Mouse (Mus musculus) gastrocnemius, adult 2 months (tissue): ENCODE measurements around the gene Lax1. TPM values are rescaled to one million over a fixed set of nuclear protein-coding genes. Genes with fewer than 3 reads are reported as not detected.

Experiments used
- DNase-seq: peaks from one replicate; pipeline ENCODE4 v3.0.0; 2022
- H3K27ac ChIP-seq: fragments of 200-600 bp; 2 replicates; pipeline ENCODE4 v1.8.1; 2022; ENCODE audit warnings: mild to moderate bottlenecking
- H3K4me3 ChIP-seq: fragments of 200-600 bp; 2 replicates; pipeline ENCODE4 v1.8.1; 2022; ENCODE audit warnings: mild to moderate bottlenecking, moderate library complexity
- CTCF ChIP-seq: fragments of 200-600 bp; IDR thresholded peaks from 2 replicates; pipeline ENCODE4 v1.8.1; 2022; ENCODE audit warnings: antibody characterized with exemption, mild to moderate bottlenecking, moderate library complexity
- intact Hi-C: fragments of 180-260 bp; cut with DNase I; formaldehyde crosslinking; loops from one replicate; pipeline ENCODE4 v1.15.1; 2025
- long read RNA-seq, 2 experiments: library from polyadenylated mRNA; stranded (forward); transcript quantifications; one replicate each; pipeline ENCODE4 v2.0.0; 2021
- total RNA-seq, 2 experiments: library from RNA; stranded (reverse); gene quantifications; 2 replicates each; pipeline ENCODE4 v1.2.3; 2021

Lax1 gene
- not detected for total RNA-seq
- long read RNA-seq, experiment 1 = 0 reads
- long read RNA-seq, experiment 2 = 0 reads

GRCm38 (mm10) chr1:133689897-133690296 lies at the start of gene Lax1:
TSS of gene Lax1 (minus strand) at chr1:133690108.
- no peak within 1 kb of the TSS for H3K27ac ChIP-seq
- intact Hi-C loops = no loop called here
- H3K4me3 ChIP-seq = no peak within 1 kb of the TSS
- no peak for DNase-seq
- no peak for TF ChIP-seq CTCF

- no peak overlapping the region for H3K27ac ChIP-seq
- no peak overlapping the region for H3K4me3 ChIP-seq
- no peak for DNase-seq
- no peak for TF ChIP-seq CTCF
- intact Hi-C loops = loop anchor here (1.0 to 5.0 kb wide), 2 partner anchors 160 to 311 kb away; no protein-coding TSS in a partner anchor
Measured at GRCm38 (mm10) chr1:133736664-133737063, 46.8 kb upstream of the Lax1 start.

GRCm38 (mm10) chr1:133735995-133736652 lies 46.2 kb upstream of the Lax1 start:
- H3K27ac ChIP-seq = no peak overlapping the region
- H3K4me3 ChIP-seq = no peak overlapping the region
- DNase-seq = peak; percentile 64
- TF ChIP-seq CTCF = peak; percentile 92
- intact Hi-C loops = loop anchor here (1.0 to 5.0 kb wide), 2 partner anchors 160 to 311 kb away; no protein-coding TSS in a partner anchor

- TF ChIP-seq CTCF = no peak
- intact Hi-C loops = no loop called here
- Histone ChIP-seq H3K4me3 (no peak overlapping the region), H3K27ac (no peak overlapping the region)
- no peak for DNase-seq
Measured at GRCm38 (mm10) chr1:133732814-133733213, 42.9 kb upstream of the Lax1 start.

- no peak overlapping the region for H3K4me3 ChIP-seq
- intact Hi-C loops = no loop called here
- TF ChIP-seq CTCF = no peak
- DNase-seq = no peak
- no peak overlapping the region for H3K27ac ChIP-seq
Measured at GRCm38 (mm10) chr1:133728339-133728738, 38.4 kb upstream of the Lax1 start.

- Histone ChIP-seq H3K27ac (no peak overlapping the region), H3K4me3 (no peak overlapping the region)
- intact Hi-C loops = no loop called here
- TF ChIP-seq CTCF = no peak
- DNase-seq = no peak
Measured at GRCm38 (mm10) chr1:133720342-133720741, 30.4 kb upstream of the Lax1 start.

- Histone ChIP-seq H3K4me3 (no peak overlapping the region), H3K27ac (no peak overlapping the region)
- DNase-seq = no peak
- intact Hi-C loops = loop anchor here (5.0 kb wide), 1 partner anchor 336 kb away; no protein-coding TSS in a partner anchor
- TF ChIP-seq CTCF = no peak
Measured at GRCm38 (mm10) chr1:133718786-133719185, 28.9 kb upstream of the Lax1 start.

- intact Hi-C loops = loop anchor here (5.0 kb wide), 1 partner anchor 336 kb away; no protein-coding TSS in a partner anchor
- no peak for TF ChIP-seq CTCF
- no peak for DNase-seq
- Histone ChIP-seq H3K27ac (no peak overlapping the region), H3K4me3 (no peak overlapping the region)
Measured at GRCm38 (mm10) chr1:133718296-133718695, 28.4 kb upstream of the Lax1 start.

GRCm38 (mm10) chr1:133716464-133716863 lies 26.6 kb upstream of the Lax1 start:
- peak; percentile 82 for DNase-seq
- TF ChIP-seq CTCF = peak; percentile 90
- intact Hi-C loops = loop anchor here (1.0 to 5.0 kb wide), 2 partner anchors 84 to 334 kb away; no protein-coding TSS in a partner anchor
- Histone ChIP-seq H3K4me3 (no peak overlapping the region), H3K27ac (no peak overlapping the region)

- H3K27ac ChIP-seq = no peak overlapping the region
- no peak for DNase-seq
- TF ChIP-seq CTCF = no peak
- H3K4me3 ChIP-seq = no peak overlapping the region
- intact Hi-C loops = loop anchor here (5.0 kb wide), 1 partner anchor 333 kb away; no protein-coding TSS in a partner anchor
Measured at GRCm38 (mm10) chr1:133715191-133715590, 25.3 kb upstream of the Lax1 start.

GRCm38 (mm10) chr1:133713009-133713370 lies 23.1 kb upstream of the Lax1 start:
- Histone ChIP-seq H3K27ac (peak overlapping the region; percentile 17; the same call in 1 of the 2 replicates), H3K4me3 (no peak overlapping the region)
- peak; percentile 38 for DNase-seq
- intact Hi-C loops = no loop called here
- TF ChIP-seq CTCF = no peak

- Histone ChIP-seq H3K4me3 (no peak overlapping the region), H3K27ac (peak overlapping the region; percentile 17; the same call in 1 of the 2 replicates)
- DNase-seq = no peak
- peak; percentile 29 for TF ChIP-seq CTCF
- intact Hi-C loops = no loop called here
Measured at GRCm38 (mm10) chr1:133712288-133713008, 22.5 kb upstream of the Lax1 start.

- intact Hi-C loops = no loop called here
- no peak for TF ChIP-seq CTCF
- Histone ChIP-seq H3K4me3 (no peak overlapping the region), H3K27ac (no peak overlapping the region)
- DNase-seq = no peak
Measured at GRCm38 (mm10) chr1:133711376-133711775, 21.5 kb upstream of the Lax1 start.
